In the genomic region with DNA sequence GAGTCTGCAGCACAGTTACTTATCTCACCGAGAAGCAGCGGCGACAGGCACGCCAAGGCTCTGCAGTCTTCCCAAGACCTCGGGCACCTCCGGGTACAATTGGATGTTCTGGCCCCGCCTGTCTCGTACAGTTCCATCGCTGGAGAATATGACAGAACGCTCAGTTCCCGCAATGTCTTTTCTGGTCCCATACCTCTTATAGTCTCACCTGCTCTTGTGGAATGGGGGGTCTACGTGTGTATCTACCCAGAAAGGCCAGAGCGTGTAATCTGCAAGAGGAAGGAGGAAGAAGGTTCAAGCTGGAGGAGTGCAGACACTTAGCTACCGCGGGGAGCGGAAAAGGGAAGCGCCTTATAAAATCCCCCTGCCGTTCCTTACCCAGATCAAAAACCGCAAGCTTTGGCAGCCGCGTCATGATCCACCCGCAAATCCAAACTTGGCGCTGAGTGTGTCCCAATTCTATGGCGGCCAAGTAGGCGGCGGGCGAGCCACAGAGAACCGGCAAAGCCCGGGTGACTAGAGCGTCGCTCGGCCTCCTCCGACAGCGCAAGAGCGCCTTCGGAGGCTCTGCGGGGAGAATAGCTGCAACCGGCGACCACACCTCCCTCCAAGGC, we compare ENCODE assay signal across 8 mouse cellular contexts. TPM values are rescaled to one million over a fixed set of nuclear protein-coding genes. Genes with fewer than 3 reads are reported as not detected.
A peak's percentile ranks its signal among the peaks of the same experiment; 100 is the strongest.
DNase-seq lines count a peak whose midpoint lies in the region; ATAC-seq and TF ChIP-seq lines count a peak whose summit lies in the region.

A gene (minus strand): TSS at position 549 of the 614 bp plus-strand sequence.

- H3K9ac ChIP-seq in embryonic facial prominence, embryonic 13.5 days, result peak within 1 kb of the TSS; percentile 80
- H3K9ac ChIP-seq in limb, embryonic 12.5 days (replicated peaks), result peak within 1 kb of the TSS; percentile 81
- peak within 1 kb of the TSS; percentile 63 for H3K9ac ChIP-seq in midbrain, embryonic 14.5 days (replicated peaks; ENCODE audit: low read length)

- peak within 1 kb of the TSS; percentile 81 for H3K27ac ChIP-seq in embryonic facial prominence, embryonic 13.5 days
- no peak within 1 kb of the TSS; the same call in 1 of the 2 replicates for H3K27ac ChIP-seq in kidney, adult 2 months (ENCODE audit: insufficient read depth, low read depth, low read length)
- peak within 1 kb of the TSS; percentile 66; the same call in 1 of the 2 replicates for H3K27ac ChIP-seq in limb, embryonic 12.5 days
- H3K27ac ChIP-seq in midbrain, embryonic 14.5 days (replicated peaks; ENCODE audit: low read depth, low read length), result peak within 1 kb of the TSS; percentile 78

- peak; percentile 87 for DNase-seq in A20 (ENCODE audit: low read depth, low spot score)
- DNase-seq in adrenal gland, postnatal 4 days (ENCODE audit: low spot score in 2 of 2), result peak; percentile 60 to 64
- DNase-seq in heart, adult 18-20 months, result peak; percentile 84 to 86
- DNase-seq in kidney, adult 2 months, result peak; percentile 84
- peak; percentile 94 for DNase-seq in midbrain, embryonic 14.5 days
- peak; percentile 71 for DNase-seq in spleen, adult 12 weeks (ENCODE audit: low spot score)

- peak; percentile 59 for TF ChIP-seq CTCF in kidney, adult 2 months (conservative IDR thresholded peaks at IDR 0.05; ENCODE audit: insufficient read depth, insufficient read length, low read depth, low read length)

- H3K27me3 ChIP-seq in embryonic facial prominence, embryonic 13.5 days, result no peaks in the 10 kb centered on the region
- H3K27me3 ChIP-seq in kidney, adult 2 months (replicated peaks; ENCODE audit: control insufficient read depth, insufficient read depth, low read length), result no peaks in the 10 kb centered on the region
- H3K27me3 ChIP-seq in limb, embryonic 12.5 days, result no peaks in the 10 kb centered on the region
- H3K27me3 ChIP-seq in midbrain, embryonic 14.5 days (ENCODE audit: control insufficient read depth, insufficient read depth, low read length), result no peaks in the 10 kb centered on the region

- peaks cover 42% of the 10 kb centered on the region for H3K36me3 ChIP-seq in embryonic facial prominence, embryonic 13.5 days
- no peaks in the 10 kb centered on the region; the same call in 1 of the 2 replicates for H3K36me3 ChIP-seq in kidney, adult 2 months (ENCODE audit: control insufficient read depth, insufficient read depth, low read length)
- peaks cover 51% of the 10 kb centered on the region for H3K36me3 ChIP-seq in limb, embryonic 12.5 days
- peaks cover 37% of the 10 kb centered on the region for H3K36me3 ChIP-seq in midbrain, embryonic 14.5 days (ENCODE audit: control insufficient read depth, insufficient read depth, low read length)

- peak within 1 kb of the TSS; percentile 72 for H3K4me3 ChIP-seq in embryonic facial prominence, embryonic 13.5 days
- H3K4me3 ChIP-seq in kidney, adult 2 months (ENCODE audit: insufficient read depth, low read depth, low read length), result peak within 1 kb of the TSS; percentile 74
- H3K4me3 ChIP-seq in limb, embryonic 12.5 days (replicated peaks), result peak within 1 kb of the TSS; percentile 61
- peak within 1 kb of the TSS; percentile 64 for H3K4me3 ChIP-seq in midbrain, embryonic 14.5 days (replicated peaks; ENCODE audit: low read depth, low read length)

- peak within 1 kb of the TSS; percentile 63 for H3K4me2 ChIP-seq in embryonic facial prominence, embryonic 13.5 days
- H3K4me2 ChIP-seq in limb, embryonic 12.5 days, result peak within 1 kb of the TSS; percentile 65
- H3K4me2 ChIP-seq in midbrain, embryonic 14.5 days (ENCODE audit: low read length), result peak within 1 kb of the TSS; percentile 57

- H3K9me3 ChIP-seq in embryonic facial prominence, embryonic 13.5 days, result no peaks in the 10 kb centered on the region
- H3K9me3 ChIP-seq in limb, embryonic 12.5 days, result no peaks in the 10 kb centered on the region
- H3K9me3 ChIP-seq in midbrain, embryonic 14.5 days (ENCODE audit: control insufficient read depth, low read length), result no peaks in the 10 kb centered on the region

- under 1% methylated on average over 39 of the region's 39 CpGs for WGBS in embryonic facial prominence, embryonic 13.5 days
- WGBS in kidney, adult 2 months, result under 1% methylated on average over 39 of the region's 39 CpGs
- under 1% methylated on average over 39 of the region's 39 CpGs for WGBS in limb, embryonic 12.5 days
- WGBS in midbrain, embryonic 14.5 days, result under 1% methylated on average over 39 of the region's 39 CpGs

- ATAC-seq in embryonic facial prominence, embryonic 13.5 days (ENCODE audit: insufficient number of reproducible peaks, insufficient read depth, low FRiP score, low TSS enrichment, low read depth), result peak; percentile 82
- peak; percentile 84 for ATAC-seq in limb, embryonic 12.5 days (ENCODE audit: insufficient number of reproducible peaks, insufficient read depth, low FRiP score, low TSS enrichment, low read depth)
- ATAC-seq in midbrain, embryonic 14.5 days (ENCODE audit: low FRiP score, low TSS enrichment), result peak; percentile 92

- no peak for TF ChIP-seq POLR2A in kidney, adult 2 months (IDR thresholded peaks at IDR 0.05; ENCODE audit: low read depth, low read length)

- H3K4me1 ChIP-seq in embryonic facial prominence, embryonic 13.5 days, result peaks cover 15% of the 10 kb centered on the region
- H3K4me1 ChIP-seq in kidney, adult 2 months (ENCODE audit: control insufficient read depth, insufficient read depth, low read length), result peaks cover 8% of the 10 kb centered on the region; the same call in 1 of the 2 replicates
- 0 out of 2 replicates have a peak, but pooled peaks cover 8% of the 10 kb centered on the region for H3K4me1 ChIP-seq in limb, embryonic 12.5 days (replicated peaks)
- H3K4me1 ChIP-seq in midbrain, embryonic 14.5 days (ENCODE audit: control insufficient read depth, insufficient read depth, low read length), result peaks cover 7% of the 10 kb centered on the region; the same call in 1 of the 2 replicates

RNA-seq across cellular contexts. Expression of the gene that starts here (rescaled TPM):
- 10 to 100 TPM; 57.4 to 63.3 TPM for total RNA-seq in adrenal gland, postnatal 4 days (2021)
- polyA plus RNA-seq in embryonic facial prominence, embryonic 13.5 days (2015; fragmentation: Nextera tagmentation; extraction: Ambion mirVana), result 66.1 and 70.6 TPM in 2 replicates
- total RNA-seq in heart, adult 18-20 months (2021), result 10 to 100 TPM; 47.1 to 58.8 TPM
- 22.4 and 27.2 TPM in 2 replicates for polyA plus RNA-seq in kidney, adult 2 months (2012; rRNA removed)
- polyA plus RNA-seq in limb, embryonic 12.5 days (2016; fragmentation: Nextera tagmentation; extraction: Ambion mirVana), result 63.0 and 68.8 TPM in 2 replicates
- polyA plus RNA-seq in midbrain, embryonic 14.5 days (2014; fragmentation: Nextera tagmentation; extraction: Ambion mirVana), result 74.8 and 78.9 TPM in 2 replicates
